Mouse (Mus musculus) hematopoietic stem cell, adult 5-6 weeks (primary cell): ENCODE results near the gene Xrcc1. TPM values are rescaled to one million over a fixed set of nuclear protein-coding genes. Genes with fewer than 3 reads are reported as not detected.

Experiments
- ATAC-seq, 2 experiments: fragments of 125-278 bp in 1 of 2; replicated peaks in 1 of 2; 2 replicates each; pipeline ENCODE4 v1.8.0; 2016 to 2017; ENCODE audit warnings: inconsistent platforms in 2 of 2, mild to moderate bottlenecking in 2 of 2, moderate number of reproducible peaks in 2 of 2, low read depth in 1 of 2, moderate TSS enrichment in 1 of 2; ENCODE audit not compliant: low FRiP score in 2 of 2, poor library complexity in 2 of 2, severe bottlenecking in 2 of 2, insufficient read depth in 1 of 2, low TSS enrichment in 1 of 2
- total RNA-seq: library from RNA; stranded (forward); fragments of 172-1452, 232-1000 nt; gene quantifications from 2 replicates; pipeline ENCODE4 v1.2.3, GENCODE M21; 2017

The Xrcc1 gene
- total RNA-seq, 1 experiment from 2014 or later: 42.9 TPM

- ATAC-seq: peak; percentile 39 to 57; a peak in 3 of 4 replicates
Observed at GRCm38 (mm10) chr7:24586828-24587227, 40.7 kb downstream of the Xrcc1 start.

- ATAC-seq: peak in 1 of 2 experiments; percentile 16; a peak in 1 of 4 replicates
Observed at GRCm38 (mm10) chr7:24587330-24588105, 41.4 kb downstream of the Xrcc1 start, which contains the start of the genes Ethe1 and Zfp575. Gene Ethe1 (plus strand): TSS chr7:24587543. Gene Zfp575 (minus strand): TSS chr7:24587641.

GRCm38 (mm10) chr7:24588336-24588735, 42.2 kb downstream of the Xrcc1 start:
- peak; percentile 32 to 41; a peak in 1 of 4 replicates for ATAC-seq

- ATAC-seq: no peak
Observed at GRCm38 (mm10) chr7:24591735-24592134, 45.6 kb downstream of the Xrcc1 start.

- no peak for ATAC-seq
Observed at GRCm38 (mm10) chr7:24592163-24592562, 46.1 kb downstream of the Xrcc1 start.

GRCm38 (mm10) chr7:24592781-24593180, 46.7 kb downstream of the Xrcc1 start:
- no peak for ATAC-seq

GRCm38 (mm10) chr7:24593621-24594308, 47.7 kb downstream of the Xrcc1 start:
- ATAC-seq: peak; percentile 88 to 92

GRCm38 (mm10) chr7:24594309-24594803, 48.3 kb downstream of the Xrcc1 start:
- ATAC-seq: no peak

GRCm38 (mm10) chr7:24595464-24595863, 49.4 kb downstream of the Xrcc1 start:
- peak in 1 of 2 experiments; percentile 40; a peak in 1 of 4 replicates for ATAC-seq

- no peak for ATAC-seq
Observed at GRCm38 (mm10) chr7:24598121-24598520, 52.0 kb downstream of the Xrcc1 start.

GRCm38 (mm10) chr7:24599211-24600067, 53.4 kb downstream of the Xrcc1 start:
- ATAC-seq: no peak

GRCm38 (mm10) chr7:24600941-24601597, 55.0 kb downstream of the Xrcc1 start:
- peak; percentile 97 to 99 for ATAC-seq

GRCm38 (mm10) chr7:24605561-24605960, 59.5 kb downstream of the Xrcc1 start:
- ATAC-seq: no peak

- ATAC-seq: no peak
Observed at GRCm38 (mm10) chr7:24606046-24606445, 60.0 kb downstream of the Xrcc1 start.

- peak; percentile 71 to 81 for ATAC-seq
Observed at GRCm38 (mm10) chr7:24608017-24608416, 61.9 kb downstream of the Xrcc1 start.

- peak; percentile 39 to 40 for ATAC-seq
Observed at GRCm38 (mm10) chr7:24608561-24608960, 62.5 kb downstream of the Xrcc1 start.
